Mouse (Mus musculus): Measurements from ENCODE around the gene Pbxip1. TPM values are rescaled to one million over a fixed set of nuclear protein-coding genes. Genes with fewer than 3 reads are reported as not detected.

Gene Pbxip1
- total RNA-seq, 4 experiments from 2014 or later: 67.8 to 74.7 (median 71.2) TPM

DNA sequence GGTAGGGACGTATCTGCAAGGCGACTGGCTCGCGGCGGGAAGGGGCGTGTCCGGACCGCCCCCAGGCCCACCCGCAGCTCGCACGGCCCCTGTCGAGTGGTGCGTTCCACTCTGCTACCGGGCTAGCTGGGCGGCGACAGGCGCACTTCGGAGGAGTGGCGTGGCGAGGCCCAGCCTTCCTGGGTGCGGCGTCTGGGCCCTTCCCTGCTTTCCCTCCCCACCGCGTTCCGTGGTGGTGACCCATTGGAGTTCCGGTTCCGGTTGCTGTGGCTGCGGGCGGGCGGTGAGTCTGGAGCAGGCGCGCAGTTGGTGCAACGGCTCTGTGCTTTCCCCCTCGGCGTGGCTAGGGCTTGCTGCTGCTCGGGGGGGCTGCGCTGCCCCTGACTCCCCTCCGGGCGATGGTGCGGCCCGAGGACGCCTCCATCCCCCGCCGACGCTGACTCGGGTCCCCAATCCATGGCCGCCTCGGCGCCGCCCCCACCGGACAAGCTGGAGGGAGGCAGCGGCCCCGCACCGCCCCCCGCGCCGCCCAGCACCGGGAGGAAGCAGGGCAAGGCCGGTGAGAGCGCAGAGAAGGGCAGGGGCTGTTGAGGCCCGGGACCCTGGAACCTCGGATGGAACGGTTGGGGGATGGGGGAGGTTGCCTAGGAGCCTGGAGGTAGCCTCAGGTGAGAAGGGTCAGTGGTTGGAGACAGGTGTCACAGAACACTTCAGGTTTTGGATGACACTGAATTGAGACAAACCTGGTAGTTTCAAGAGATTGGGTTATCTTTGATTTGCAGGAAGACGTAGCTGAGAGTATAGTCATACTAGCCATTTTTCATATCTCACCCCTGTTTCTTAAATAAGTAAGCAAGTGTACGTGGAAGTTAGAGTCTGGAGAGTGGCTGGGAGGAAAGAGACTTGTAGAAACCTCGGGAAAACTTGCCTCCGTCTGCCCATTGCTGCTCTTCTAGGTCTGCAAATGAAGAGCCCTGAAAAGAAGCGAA, 6.0 kb upstream of the Pbxip1 start, which contains the start of gene Pygo2:
TSS of gene Pygo2 (plus strand) at position 44 of the 989 bp plus-strand sequence.
- DNase-seq (ENCODE audit: low spot score): peak; percentile 94

DNA sequence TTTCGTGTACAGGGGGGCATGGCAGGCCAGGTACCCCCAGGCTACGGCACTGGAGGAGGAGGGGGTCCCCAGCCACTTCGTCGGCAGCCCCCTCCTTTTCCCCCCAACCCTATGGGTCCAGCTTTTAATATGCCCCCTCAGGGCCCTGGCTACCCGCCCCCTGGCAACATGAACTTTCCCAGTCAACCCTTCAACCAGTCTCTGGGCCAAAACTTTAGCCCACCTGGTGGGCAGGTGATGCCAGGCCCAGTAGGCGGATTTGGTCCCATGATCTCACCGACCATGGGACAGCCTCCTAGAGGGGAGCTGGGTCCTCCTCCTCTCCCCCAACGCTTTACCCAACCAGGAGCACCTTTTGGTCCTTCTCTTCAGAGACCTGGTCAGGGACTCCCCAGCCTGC, 3.9 kb upstream of the Pbxip1 start:
- no peak for DNase-seq (ENCODE audit: low spot score)

DNA sequence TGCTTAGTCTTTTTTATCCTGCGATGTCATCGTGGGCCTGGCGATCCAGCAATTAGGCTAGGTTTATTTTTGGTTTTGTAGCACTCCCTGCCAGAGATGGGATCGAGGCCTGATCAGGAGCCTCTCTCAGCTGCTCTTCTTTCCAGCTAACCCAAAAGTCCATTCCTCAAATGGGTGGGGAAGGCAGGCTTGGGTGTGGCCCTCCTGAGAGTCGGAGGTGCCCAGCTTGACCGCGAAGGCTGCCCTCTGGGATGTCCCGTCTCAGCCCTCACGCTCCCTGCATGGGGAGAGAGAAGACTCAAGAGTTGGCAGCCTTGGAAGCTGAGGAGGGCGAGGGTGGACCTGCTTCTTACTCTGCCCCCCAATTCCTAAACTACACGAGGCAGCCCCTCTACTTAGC, 2.0 kb upstream of the Pbxip1 start:
- no peak for DNase-seq (ENCODE audit: low spot score)

DNA sequence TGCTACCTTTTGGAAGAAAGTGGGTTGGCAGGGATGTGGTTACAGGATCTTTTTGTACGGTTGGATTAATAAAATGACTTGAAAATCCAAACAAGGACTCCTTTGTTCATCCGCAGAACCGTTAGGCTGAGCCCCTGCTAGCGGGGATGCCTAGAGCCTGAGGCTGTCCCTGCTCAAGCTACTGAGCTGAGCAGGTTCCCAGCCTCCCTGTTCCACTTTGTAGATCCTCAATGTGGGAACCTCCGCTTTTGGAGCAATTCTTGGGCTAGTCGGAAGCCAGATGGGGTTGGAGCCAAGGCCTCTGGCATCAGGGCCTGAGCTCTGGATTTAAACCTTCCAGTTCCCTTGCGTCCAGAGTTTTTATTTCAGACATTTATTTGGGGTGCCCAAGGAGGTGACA, 1.5 kb upstream of the Pbxip1 start:
- no peak for DNase-seq (ENCODE audit: low spot score)

DNA sequence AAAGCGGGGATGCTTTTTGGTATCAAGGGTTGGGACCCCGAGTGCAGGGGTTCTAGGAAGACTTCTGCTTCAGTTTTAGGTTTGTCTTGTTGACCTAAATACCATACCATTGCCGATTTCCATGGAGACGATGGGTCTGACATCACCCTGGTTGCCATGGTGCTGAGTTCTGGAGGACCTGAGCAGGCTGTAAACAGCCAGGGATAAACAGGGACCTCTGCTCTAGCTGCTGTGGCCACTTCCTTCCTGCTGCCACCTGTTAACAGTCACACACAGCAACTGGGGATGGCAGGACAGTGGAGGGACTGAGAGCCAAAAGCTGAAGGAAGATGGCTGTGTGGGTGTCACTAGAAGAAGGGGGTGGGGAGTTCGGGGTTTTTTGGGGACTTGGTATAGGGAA, 763 bp downstream of the Pbxip1 start:
- no peak for DNase-seq (ENCODE audit: low spot score)

DNA sequence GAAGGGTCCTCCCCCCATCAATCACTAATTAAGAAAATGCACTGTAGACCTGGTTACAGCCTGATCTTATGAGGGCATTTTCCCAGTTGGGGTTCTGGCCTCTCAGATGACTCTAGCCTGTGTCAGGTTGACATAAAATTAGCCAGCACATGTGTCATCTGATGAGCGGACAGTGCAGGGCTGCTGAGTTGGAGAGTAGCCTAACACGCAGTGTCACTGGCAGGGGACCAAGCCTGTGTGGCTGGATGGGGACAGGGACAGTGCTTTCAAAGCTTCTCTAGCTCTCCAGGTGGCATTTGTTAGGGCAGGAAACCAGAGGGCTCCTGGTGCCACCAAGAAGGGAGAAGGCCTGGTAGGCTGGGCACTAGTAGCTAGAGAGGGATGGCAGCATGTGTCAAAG, 4.2 kb downstream of the Pbxip1 start:
- DNase-seq (ENCODE audit: low spot score): no peak

DNA sequence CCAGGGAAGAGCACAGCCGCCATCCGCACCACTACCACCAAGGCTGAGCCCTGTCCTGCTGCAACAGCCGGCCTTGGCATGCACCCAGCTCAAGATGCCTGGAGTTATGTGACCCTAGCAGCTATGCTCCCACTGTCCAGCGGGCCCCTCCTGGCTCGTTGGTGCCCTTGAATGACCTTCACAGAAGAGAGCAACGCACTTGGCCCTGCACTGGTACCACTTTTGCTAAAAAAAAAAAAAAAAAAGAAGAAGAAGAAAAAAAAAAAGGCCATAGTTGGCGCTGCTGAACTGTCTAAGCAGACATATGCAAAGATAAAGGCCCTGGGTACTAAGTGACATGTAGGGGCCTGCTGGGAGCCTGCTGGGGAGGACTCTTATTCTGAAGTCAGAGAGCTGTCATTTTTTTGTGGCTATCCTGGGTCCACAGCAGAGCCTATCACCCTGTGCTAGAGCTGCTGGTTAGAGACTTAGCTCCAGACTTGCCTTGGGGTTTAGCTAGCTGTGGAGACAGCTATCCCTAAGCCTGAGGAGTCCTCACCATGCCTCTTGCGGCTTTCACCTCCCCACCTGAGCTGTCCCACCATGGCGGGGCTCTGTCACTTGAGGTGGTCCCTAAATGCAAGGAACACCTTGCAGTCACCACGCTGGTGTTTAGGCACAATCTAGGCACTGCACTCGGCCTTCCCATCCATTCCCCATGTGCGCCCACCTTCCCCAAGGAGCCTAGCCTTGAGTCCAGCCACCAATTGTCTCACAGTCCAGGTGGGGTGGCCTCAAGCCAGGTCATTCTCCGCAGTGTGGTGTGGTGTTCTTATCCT, 12.4 kb downstream of the Pbxip1 start:
- no peak for DNase-seq (ENCODE audit: low spot score)

DNA sequence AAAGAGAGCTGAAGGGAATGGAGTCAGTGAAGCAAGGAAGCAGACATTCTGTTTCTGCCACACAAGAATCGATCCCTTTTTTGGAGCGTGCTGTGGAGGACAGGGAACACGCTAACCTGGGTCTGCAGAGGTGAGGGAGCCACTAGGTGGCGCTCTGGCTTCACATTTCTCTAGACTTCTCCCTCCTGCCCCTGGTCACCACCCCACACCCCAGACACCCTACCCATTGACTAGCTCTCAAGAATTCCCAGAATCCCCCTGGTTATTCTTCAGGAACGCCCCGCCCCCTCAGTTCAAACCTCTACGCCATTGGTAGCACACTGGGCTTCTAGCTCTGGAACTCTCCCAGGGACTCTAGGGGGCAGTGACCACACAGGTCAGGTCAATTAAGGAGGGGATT, 13.0 kb downstream of the Pbxip1 start:
- peak; percentile 47 for DNase-seq (ENCODE audit: low spot score)

DNA sequence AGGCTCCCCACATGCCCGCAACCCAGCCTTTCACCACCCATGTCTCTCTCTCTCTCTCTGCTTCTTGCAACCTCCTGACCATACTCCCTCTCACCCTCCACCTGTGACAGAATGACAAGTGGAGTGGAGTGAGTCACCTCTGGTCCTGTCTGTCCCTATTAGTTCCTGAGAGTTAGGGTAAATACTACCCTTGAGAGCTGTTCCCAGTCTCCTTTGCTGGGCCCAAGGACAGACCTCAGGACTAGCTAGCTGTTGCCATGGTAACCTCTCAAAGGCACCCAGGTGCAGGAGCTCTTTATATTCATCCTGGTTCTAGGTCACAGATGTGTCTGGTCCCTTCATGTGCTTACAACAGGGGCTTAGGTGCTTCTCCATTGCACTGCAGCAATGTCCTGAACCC, 15.4 kb downstream of the Pbxip1 start:
- DNase-seq (ENCODE audit: low spot score): no peak

DNA sequence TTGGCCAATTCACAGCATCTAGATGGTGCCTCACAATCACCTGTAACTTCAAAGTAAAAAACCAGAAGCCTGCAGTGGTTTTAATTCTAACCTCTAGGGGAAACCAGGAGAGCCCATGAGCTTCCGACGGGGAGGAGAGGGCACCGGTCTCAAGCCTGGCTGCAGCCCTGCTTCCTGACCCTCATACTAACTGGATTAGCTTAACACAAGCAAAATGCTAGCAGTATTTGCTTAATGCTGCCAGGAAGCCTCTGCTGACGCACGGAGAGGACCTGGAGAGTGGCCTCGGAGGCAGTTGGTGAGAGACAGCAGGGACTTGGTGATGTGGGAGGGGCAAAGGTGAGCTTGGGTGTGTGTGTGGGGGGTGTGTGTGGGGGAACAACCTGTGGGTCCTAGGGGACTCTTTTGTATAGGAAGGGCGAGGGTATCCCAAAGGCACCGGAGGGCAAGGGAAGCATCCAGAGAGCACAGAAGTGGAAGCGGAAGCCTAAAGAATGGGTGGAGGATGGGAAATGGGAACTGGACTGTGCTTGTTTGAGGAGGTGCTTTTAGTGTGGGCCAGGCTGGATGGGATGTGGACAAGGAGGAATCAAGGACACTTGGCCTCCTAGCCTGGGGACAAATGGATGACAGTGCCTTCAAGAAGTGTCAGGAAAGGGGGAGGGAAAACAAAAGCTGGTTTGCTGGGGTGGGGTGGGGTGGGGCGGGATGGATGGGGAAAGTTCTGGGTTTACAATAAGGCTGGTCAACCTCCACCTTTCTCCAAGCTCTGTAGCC, 18.1 kb downstream of the Pbxip1 start, which contains the start of gene Pmvk:
TSS of gene Pmvk (plus strand) at position 141 of the 777 bp plus-strand sequence.
- DNase-seq (ENCODE audit: low spot score): no peak

DNA sequence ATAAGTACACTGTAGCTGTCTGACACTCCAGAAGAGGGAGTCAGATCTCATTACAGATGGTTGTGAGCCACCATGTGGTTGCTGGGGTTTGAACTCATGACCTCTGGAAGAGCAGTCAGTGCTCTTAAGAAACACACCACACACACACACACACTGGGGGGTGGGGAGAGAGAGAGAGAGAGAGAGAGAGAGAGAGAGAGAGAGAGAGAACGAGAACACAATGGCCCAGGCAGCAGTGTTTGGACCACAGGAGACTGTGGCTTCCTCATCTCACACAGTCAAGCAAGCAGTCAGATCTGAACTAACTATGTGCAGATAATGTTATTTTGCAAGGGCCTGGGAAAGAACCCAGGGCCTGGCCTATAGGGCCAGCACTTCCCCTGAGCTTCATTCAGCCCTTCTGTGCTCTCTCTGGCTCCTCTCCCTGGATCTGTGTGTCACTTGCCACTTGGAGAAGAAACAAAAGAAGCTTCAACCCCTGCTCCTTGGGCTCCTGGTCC, 19.3 kb downstream of the Pbxip1 start:
- no peak for DNase-seq (ENCODE audit: low spot score)

DNA sequence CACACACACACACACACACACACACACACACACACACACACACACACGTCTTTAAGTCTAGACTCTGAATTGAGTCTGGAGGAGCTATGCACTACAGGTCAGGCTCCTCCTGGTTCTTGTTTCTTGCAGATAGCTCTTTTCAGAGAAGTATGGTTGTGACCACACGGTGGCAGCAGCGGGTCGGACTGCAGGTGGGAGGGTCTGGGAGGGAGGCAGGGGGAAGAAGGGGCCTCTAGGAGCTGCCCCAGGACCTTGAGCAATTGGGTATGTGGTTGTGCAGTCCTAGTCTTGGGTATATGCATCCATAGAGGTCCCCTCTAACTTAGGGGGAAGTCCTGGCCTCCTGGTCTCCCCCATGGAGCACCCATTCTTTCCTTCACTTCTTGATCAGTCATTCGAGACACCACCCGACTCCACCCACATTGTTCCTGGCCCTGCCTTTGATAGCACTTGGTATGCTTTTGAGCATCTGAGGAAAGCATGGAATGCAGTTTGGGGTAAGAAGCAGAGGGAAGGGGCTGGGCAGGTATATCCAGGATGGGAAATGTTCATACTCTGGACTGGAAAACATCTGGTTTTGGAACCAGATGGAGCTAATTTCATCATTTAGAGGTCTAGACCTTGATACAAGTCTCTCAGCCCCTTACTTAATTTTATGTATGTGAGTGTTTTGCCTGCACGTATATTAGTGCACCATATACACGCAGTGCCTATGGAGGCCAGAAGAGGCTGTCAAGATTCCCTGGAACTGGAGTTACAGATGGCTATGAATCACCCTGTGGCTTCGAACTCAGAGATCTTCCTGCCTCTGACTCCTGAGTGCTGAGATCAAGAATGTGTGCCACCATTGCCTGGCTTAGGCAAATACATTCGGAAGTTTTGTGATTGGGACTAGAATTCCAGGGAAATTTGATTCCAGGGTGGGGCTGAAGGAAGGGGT, 20.5 kb downstream of the Pbxip1 start:
- DNase-seq (ENCODE audit: low spot score): peak; percentile 44

DNA sequence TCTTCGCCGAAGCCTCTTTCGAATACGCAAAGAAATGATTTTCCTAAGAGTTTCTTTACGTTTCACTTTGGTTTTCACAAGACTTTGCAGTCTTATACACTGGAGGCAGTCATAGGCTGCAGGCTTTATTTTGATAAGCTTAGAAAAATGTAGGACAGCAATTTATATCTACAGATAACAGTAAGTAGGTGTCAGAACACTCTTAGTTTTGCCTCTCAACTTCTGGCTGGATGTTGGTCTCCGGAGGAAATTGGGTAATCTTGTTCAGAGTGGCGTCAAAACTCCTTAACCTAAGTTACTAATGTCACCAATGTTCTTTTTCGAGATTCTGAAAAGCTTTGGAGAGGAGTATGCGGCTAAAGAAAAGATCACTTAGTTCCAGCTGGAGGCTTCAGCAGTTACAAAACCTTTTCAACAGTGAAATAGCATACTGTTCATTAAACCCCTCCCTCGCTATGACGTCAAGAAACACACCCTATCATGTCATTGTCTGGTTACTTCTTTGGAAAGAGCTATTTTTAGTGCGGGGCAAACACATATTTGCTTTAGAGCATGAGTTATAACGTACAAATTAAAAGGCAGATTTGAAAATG, 22.0 kb downstream of the Pbxip1 start:
- DNase-seq (ENCODE audit: low spot score): no peak

DNA sequence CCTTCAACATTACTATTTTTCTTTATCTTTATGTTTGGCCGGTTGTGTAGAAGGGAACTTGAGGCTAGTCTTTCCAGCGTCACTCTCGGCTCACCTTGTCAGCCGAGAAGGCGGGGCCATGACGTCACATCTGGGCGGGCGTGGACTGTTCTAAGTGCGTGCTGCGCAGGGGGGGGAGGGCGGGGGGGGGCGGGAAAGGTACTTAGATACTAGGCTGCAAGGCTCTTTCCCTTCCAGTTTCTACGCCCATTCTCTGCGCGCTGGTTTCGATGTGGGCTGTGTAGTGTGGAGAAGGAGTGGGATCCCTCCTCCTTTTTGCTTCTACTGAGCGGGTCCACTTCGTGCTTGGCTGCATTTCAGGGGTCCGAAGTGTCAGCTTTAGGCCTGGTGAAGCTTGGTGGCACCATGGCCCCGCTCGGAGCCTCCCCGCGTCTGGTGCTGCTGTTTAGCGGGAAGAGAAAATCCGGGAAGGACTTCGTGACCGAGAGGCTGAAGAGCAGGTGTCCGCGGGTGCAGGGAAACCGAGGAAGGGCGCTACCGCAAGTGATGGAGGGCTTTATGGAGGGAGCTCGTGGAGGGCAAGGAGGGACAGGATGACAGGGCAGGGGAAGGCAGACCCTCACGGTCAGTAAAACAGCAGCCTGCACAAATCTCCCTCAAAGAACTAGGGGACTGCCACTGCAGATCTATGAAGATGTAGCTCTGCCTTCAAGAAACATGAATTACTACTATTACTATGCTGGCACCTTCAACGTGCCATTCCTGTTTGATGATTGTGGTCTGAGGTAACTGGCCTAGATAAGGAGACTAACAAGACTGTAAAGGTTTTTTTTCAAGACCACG, 22.7 kb downstream of the Pbxip1 start:
- DNase-seq (ENCODE audit: low spot score): peak; percentile 89

DNA sequence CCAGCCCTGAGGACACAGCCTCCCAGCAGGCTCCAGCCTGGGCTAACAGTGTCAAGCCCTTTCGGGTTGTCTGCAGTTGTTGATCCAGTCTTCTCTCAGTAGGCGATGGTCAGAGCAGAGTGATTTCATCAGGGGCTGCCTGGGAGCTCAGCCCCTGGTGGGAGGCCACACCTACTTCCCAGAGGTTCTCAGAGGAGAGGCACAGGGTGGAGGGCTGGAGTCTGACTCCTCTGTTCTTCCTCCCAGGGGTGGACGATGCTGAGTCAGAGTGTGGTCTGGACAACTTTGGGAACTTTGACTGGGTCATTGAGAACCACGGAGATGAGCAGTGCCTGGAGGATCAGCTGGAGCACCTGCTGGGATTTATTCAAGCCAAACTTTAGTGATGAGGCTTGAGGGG, 31.8 kb downstream of the Pbxip1 start:
- DNase-seq (ENCODE audit: low spot score): no peak

DNA sequence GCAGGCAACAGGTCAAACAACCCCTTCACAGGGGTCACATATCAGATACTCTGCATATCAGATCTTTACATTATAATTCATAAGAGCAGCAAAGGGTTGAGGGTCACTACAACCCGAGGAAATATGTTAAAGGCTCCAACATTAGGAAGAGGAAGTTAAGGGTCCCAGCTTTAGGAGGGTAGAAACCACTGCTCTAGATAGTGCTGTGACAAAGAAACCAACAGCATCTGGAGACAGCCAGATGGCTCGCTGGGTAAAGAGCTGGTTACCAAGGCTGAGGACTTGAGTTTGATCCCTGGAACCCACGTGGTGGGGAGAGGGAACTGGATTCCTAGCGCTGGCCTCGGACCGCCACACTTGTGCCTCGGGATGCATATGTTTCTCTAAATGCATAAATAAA, 35.8 kb downstream of the Pbxip1 start:
- DNase-seq (ENCODE audit: low spot score): no peak

DNA sequence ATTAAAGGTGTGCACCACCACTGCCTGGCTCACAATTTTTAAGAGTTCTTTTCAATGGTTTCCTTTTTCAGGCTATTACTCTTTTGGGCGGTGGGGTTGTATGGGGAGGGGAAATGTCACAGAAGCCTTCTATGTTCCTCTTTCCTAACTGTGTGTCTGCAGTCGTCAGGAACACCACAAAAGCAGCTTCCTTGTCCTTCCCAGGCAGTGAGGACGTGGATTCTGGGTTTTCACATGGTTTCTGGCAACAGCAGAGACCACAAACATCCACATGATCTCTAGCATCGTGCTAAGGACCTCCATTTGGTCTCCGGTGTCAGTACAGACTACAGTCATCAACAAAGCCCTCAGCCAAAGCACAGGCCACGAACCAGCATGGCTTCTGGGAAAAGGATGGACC, 37.3 kb downstream of the Pbxip1 start:
- DNase-seq (ENCODE audit: low spot score): no peak

DNA sequence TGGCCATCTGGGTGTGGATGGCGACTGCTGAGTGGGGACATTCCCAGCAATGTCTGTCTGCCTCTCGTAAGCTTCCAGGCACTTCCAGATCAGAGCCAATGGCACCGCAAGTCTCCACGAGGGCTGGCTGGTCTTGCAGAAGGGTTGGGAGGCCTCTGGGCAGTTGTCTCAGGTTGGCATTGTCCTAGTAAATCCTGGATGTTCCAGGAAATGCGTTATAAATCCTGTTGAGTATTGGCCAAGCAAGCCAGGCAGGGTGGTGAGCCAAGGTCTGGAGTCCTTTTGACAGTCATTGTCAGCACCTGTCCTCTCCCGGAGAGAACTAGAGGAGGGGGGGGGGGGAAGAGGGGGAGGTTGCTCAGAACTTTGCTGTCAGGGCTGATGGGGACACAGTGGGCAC, 42.5 kb downstream of the Pbxip1 start:
- DNase-seq (ENCODE audit: low spot score): no peak

DNA sequence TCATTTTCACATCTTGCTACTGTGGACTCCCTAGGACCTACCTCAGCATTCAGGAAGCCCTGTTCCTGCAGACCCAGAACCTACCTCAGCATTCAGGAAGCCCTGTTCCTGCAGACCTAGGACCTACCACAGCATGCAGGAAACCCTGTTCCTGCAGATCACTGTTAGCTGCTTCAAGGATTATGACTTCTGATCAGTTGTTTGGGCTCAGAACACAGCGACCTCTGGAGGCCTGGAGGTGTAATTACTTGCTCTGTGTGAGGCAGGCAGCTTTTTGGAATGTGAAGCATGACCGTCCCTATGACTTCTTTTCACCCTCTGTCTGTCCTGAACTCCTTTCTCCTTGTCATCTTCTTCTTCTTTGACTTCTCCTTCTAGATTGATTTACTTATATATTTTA, 45.0 kb downstream of the Pbxip1 start:
- DNase-seq (ENCODE audit: low spot score): no peak
